ENCODE assay signal across 15 mouse cellular contexts in the genomic region with DNA sequence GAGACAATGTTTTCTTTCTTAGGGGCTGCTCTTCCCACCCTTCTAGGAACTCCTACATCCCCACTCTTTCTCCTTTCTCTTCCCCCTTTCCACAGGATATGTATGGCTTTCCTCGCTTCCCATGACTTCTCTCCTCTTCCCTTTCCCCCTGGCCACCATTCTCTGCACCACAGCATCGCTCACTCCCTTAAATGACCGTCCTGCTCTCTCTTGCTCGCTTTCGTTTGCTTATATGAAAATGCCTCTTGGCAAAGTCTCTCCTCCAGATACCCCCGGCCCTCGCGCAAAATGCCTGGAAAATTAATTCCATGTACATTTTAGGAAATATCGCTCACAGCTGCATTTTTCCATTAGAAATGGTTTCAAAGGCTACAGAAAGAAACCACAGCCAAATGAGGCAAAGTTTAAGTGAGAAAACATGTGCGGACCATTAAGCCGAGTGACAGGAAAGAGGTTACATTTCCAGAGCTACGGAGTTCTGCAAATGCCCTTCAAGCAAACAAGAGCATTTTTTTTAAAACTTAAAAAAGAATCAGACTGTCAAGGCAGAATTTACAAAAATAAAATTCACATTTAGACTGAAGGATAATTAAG.
DNase-seq lines count a peak whose midpoint lies in the region; ATAC-seq lines count a peak whose summit lies in the region.
"Had no signal": no experiment of that assay in that cellular context is flagged by ENCODE, and none has a peak within 500 bp of the region (broad histone marks: within the 10 kb centered on the region; RNA-seq: fewer than 3 reads in every experiment).

No protein-coding gene starts in this region.

- H3K27ac ChIP-seq in kidney, embryonic 16.5 days (ENCODE audit: low read length), result no peak overlapping the region
- peak overlapping the region; percentile 33 for H3K27ac ChIP-seq in intestine, embryonic 15.5 days
- no peak overlapping the region for H3K27ac ChIP-seq in neural tube, embryonic 15.5 days (replicated peaks)
- no peak overlapping the region for H3K27ac ChIP-seq in midbrain, embryonic 10.5 days (replicated peaks)
- H3K27ac ChIP-seq in forebrain, embryonic 15.5 days (replicated peaks), result no peak overlapping the region
- H3K27ac ChIP-seq: forebrain, embryonic 10.5 days; heart, embryonic 10.5 days; hindbrain, embryonic 10.5 days; liver, embryonic 15.5 days had no signal

- WGBS in kidney, embryonic 16.5 days, result 44% methylated on average over 12 of the region's 12 CpGs
- WGBS in intestine, embryonic 15.5 days, result 48% methylated on average over 12 of the region's 12 CpGs
- 81% methylated on average over 12 of the region's 12 CpGs for WGBS in neural tube, embryonic 15.5 days
- whole genome bisulfite sequencing in midbrain, embryonic 10.5 days, result 91% methylated on average over 12 of the region's 12 CpGs
- WGBS in forebrain, embryonic 15.5 days, result 85% methylated on average over 12 of the region's 12 CpGs

- no peak for ATAC-seq in kidney, embryonic 16.5 days (ENCODE audit: low FRiP score, low TSS enrichment)
- peak; percentile 45; the same call in 1 of the 2 replicates for ATAC-seq in intestine, embryonic 15.5 days
- ATAC-seq in neural tube, embryonic 15.5 days (ENCODE audit: low FRiP score), result no peak
- ATAC-seq in forebrain, embryonic 15.5 days (replicated peaks), result no peak
- ATAC-seq: activated CD4-positive, CD25-positive, alpha-beta regulatory T cell, adult 4 months; midbrain, embryonic 16.5 days had no signal

- no peaks in the 10 kb centered on the region for H3K9me3 ChIP-seq in kidney, embryonic 16.5 days (ENCODE audit: low read length)
- H3K9me3 ChIP-seq in intestine, embryonic 15.5 days, result no peaks in the 10 kb centered on the region
- no peaks in the 10 kb centered on the region for H3K9me3 ChIP-seq in neural tube, embryonic 15.5 days (replicated peaks)
- H3K9me3 ChIP-seq in midbrain, embryonic 10.5 days (replicated peaks), result no peaks in the 10 kb centered on the region
- no peaks in the 10 kb centered on the region for H3K9me3 ChIP-seq in forebrain, embryonic 15.5 days
- H3K9me3 ChIP-seq: forebrain, embryonic 10.5 days; heart, embryonic 10.5 days; hindbrain, embryonic 10.5 days; liver, embryonic 15.5 days had no signal

- H3K4me3 ChIP-seq in kidney, embryonic 16.5 days (ENCODE audit: low read length), result peak overlapping the region; percentile 27
- no peak overlapping the region for H3K4me3 ChIP-seq in intestine, embryonic 15.5 days (replicated peaks)
- no peak overlapping the region for H3K4me3 ChIP-seq in neural tube, embryonic 15.5 days (replicated peaks)
- no peak overlapping the region for H3K4me3 ChIP-seq in midbrain, embryonic 10.5 days
- H3K4me3 ChIP-seq in forebrain, embryonic 15.5 days, result no peak overlapping the region
- H3K4me3 ChIP-seq: forebrain, embryonic 10.5 days; heart, embryonic 10.5 days; hindbrain, embryonic 10.5 days; liver, embryonic 15.5 days had no signal

- peak overlapping the region; percentile 48 for H3K4me2 ChIP-seq in kidney, embryonic 16.5 days (replicated peaks; ENCODE audit: low read depth, low read length)
- peak overlapping the region; percentile 40; the same call in 1 of the 2 replicates for H3K4me2 ChIP-seq in intestine, embryonic 15.5 days (replicated peaks)
- peak overlapping the region; percentile 2; the same call in 1 of the 2 replicates for H3K4me2 ChIP-seq in neural tube, embryonic 15.5 days
- H3K4me2 ChIP-seq in forebrain, embryonic 15.5 days (replicated peaks), result no peak overlapping the region
- H3K4me2 ChIP-seq: liver, embryonic 15.5 days had no signal

- peak overlapping the region; percentile 41 for H3K9ac ChIP-seq in kidney, embryonic 16.5 days (replicated peaks; ENCODE audit: low read length)
- H3K9ac ChIP-seq in intestine, embryonic 15.5 days, result no peak overlapping the region
- no peak overlapping the region for H3K9ac ChIP-seq in neural tube, embryonic 15.5 days (replicated peaks)
- no peak overlapping the region for H3K9ac ChIP-seq in forebrain, embryonic 15.5 days (replicated peaks)
- H3K9ac ChIP-seq: liver, embryonic 15.5 days had no signal

- no peaks in the 10 kb centered on the region for H3K36me3 ChIP-seq in kidney, embryonic 16.5 days (ENCODE audit: insufficient read depth, low read length)
- no peaks in the 10 kb centered on the region for H3K36me3 ChIP-seq in intestine, embryonic 15.5 days
- no peaks in the 10 kb centered on the region for H3K36me3 ChIP-seq in neural tube, embryonic 15.5 days
- no peaks in the 10 kb centered on the region for H3K36me3 ChIP-seq in midbrain, embryonic 10.5 days
- H3K36me3 ChIP-seq in forebrain, embryonic 15.5 days, result no peaks in the 10 kb centered on the region
- H3K36me3 ChIP-seq: forebrain, embryonic 10.5 days; heart, embryonic 10.5 days; hindbrain, embryonic 10.5 days; liver, embryonic 15.5 days had no signal

- DNase-seq in kidney, postnatal 14 days, result no peak
- peak; percentile 38 for DNase-seq in embryo, embryonic 10.5 days (ENCODE audit: low spot score)
- DNase-seq in midbrain, embryonic 10.5 days (ENCODE audit: low spot score), result no peak
- no peak for DNase-seq in right cerebral cortex, postnatal 36 days (ENCODE audit: low spot score in 2 of 2)
- DNase-seq: cerebellum, postnatal 10 days had no signal

- H3K4me1 ChIP-seq in kidney, embryonic 16.5 days (ENCODE audit: insufficient read depth, low read length), result 0 out of 2 replicates have a peak, but pooled peaks cover 4% of the 10 kb centered on the region
- no peaks in the 10 kb centered on the region for H3K4me1 ChIP-seq in intestine, embryonic 15.5 days (replicated peaks)
- no peaks in the 10 kb centered on the region for H3K4me1 ChIP-seq in neural tube, embryonic 15.5 days
- H3K4me1 ChIP-seq in midbrain, embryonic 10.5 days, result no peaks in the 10 kb centered on the region
- H3K4me1 ChIP-seq in forebrain, embryonic 15.5 days, result no peaks in the 10 kb centered on the region
- H3K4me1 ChIP-seq: heart, embryonic 10.5 days; hindbrain, embryonic 10.5 days; liver, embryonic 15.5 days had no signal

- H3K27me3 ChIP-seq in kidney, embryonic 16.5 days (ENCODE audit: insufficient read depth, low read length), result no peaks in the 10 kb centered on the region
- H3K27me3 ChIP-seq in intestine, embryonic 15.5 days (replicated peaks), result no peaks in the 10 kb centered on the region
- no peaks in the 10 kb centered on the region for H3K27me3 ChIP-seq in neural tube, embryonic 15.5 days (replicated peaks)
- no peaks in the 10 kb centered on the region for H3K27me3 ChIP-seq in midbrain, embryonic 10.5 days (ENCODE audit: low read depth, poor library complexity, severe bottlenecking)
- no peaks in the 10 kb centered on the region for H3K27me3 ChIP-seq in forebrain, embryonic 15.5 days
- H3K27me3 ChIP-seq: liver, embryonic 15.5 days had no signal
